Mouse (Mus musculus) cortical plate, adult 2 months (tissue): ENCODE results near the gene Gbp9. TPM values are rescaled to one million over a fixed set of nuclear protein-coding genes. Genes with fewer than 3 reads are reported as not detected.
"Not testable (repeated sequence)": the region's sequence is repeated elsewhere in the genome, so short reads cannot be mapped to it uniquely, and the experiment has no call there.

Experiments
- H3K27ac ChIP-seq: fragments of 200-500 bp; 2 replicates; pipeline ENCODE4 v1.5.1; 2012; ENCODE audit warnings: low read length, control low read depth, inconsistent platforms; ENCODE audit not compliant: insufficient read depth
- H3K4me1 ChIP-seq: fragments of 200-500 bp; 2 replicates; pipeline ENCODE4 v1.6.1; 2011; ENCODE audit warnings: low read length; ENCODE audit not compliant: control insufficient read depth, insufficient read depth
- H3K4me3 ChIP-seq: fragments of 200-500 bp; 2 replicates; pipeline ENCODE4 v1.5.1; 2011; ENCODE audit warnings: mild to moderate bottlenecking, low read length, control low read depth; ENCODE audit not compliant: insufficient read depth
- CTCF ChIP-seq: fragments of 200-500 bp; IDR thresholded peaks from 2 replicates; pipeline ENCODE4 v1.5.1; 2011; ENCODE audit warnings: mild to moderate bottlenecking, control low read depth, low read length; ENCODE audit not compliant: insufficient read depth; ENCODE audit errors: extremely low read depth
- POLR2A ChIP-seq: fragments of 200-500 bp; IDR thresholded peaks from 2 replicates; pipeline ENCODE4 v1.6.1; 2011; ENCODE audit warnings: mild to moderate bottlenecking, low read length, control low read depth; ENCODE audit not compliant: insufficient read depth; ENCODE audit errors: extremely low read depth
- polyA plus RNA-seq: library from polyadenylated mRNA; depleted of rRNA; stranded (reverse); fragments of >200 nt; gene quantifications from 2 replicates; pipeline ENCODE4 v1.2.3, GENCODE M21; 2012; rRNA removed

Gbp9 gene
- 3.7 and 3.9 TPM in 2 replicates for polyA plus RNA-seq

DNA sequence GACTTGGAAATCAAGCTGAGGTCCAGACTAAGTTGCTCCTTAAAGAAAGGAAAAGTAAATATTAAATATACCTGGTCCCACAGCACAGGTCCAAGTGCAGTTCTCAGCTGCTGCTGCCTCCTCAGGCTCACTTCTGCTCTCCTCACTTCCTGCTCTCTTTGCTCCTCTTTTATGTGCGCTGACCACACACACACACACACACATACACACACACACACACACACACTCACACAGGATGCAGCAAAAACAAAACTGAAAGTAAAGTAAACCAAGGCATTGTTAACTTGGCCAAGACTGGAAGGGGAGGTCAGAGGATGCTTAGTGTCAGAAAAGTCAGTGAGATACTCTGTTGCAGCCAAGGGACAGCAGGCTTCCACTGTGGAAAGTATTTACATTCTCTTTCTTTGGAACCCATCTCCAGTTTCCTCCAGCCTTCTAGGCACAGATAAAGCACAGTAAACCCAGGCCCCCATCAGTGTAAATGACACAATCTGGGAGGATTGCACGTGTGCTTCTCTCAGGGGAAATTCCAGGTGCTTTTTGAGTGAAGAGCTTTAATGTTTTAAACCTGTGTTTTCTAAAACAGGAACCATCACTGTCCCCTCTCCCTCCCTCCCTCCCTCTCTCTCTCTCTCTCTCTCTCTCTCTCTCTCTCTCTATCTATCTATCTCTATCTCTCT lies at the start of gene Gbp9, which contains the start of the genes Gbp8 and Gbp4:
TSS of gene Gbp9 (minus strand) at position 131 of the 680 bp plus-strand sequence.
TSS of gene Gbp8 (minus strand) at position 132 of the 680 bp plus-strand sequence.
TSS of gene Gbp4 (minus strand) at position 178 of the 680 bp plus-strand sequence.
- not testable (repeated sequence) for H3K27ac ChIP-seq, H3K4me1 ChIP-seq, H3K4me3 ChIP-seq

DNA sequence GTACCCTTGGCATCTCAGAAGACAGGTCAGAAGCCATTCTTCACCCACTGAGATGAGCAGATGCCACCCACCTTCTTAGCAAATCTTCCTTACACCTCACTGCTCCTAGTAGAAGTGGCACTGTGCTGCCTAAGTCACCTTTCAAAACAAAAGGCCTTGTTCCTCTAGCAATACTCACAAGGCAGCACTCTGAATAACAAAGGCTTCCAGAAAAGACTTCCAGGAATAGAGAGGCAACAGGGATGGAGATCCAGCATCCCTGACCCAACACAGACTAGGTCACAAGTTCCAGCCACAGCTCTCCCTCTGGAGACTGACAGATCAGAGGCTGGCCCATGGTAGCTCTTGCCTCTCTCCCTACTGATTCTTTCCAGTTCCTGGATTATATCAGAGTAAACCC lies 42.1 kb upstream of the Gbp9 start:
- no peak overlapping the region for H3K4me3 ChIP-seq
- TF ChIP-seq CTCF (no peak), POLR2A (no peak)
- H3K27ac ChIP-seq, result no peak overlapping the region
- H3K4me1 ChIP-seq, result no peaks in the 10 kb centered on the region

DNA sequence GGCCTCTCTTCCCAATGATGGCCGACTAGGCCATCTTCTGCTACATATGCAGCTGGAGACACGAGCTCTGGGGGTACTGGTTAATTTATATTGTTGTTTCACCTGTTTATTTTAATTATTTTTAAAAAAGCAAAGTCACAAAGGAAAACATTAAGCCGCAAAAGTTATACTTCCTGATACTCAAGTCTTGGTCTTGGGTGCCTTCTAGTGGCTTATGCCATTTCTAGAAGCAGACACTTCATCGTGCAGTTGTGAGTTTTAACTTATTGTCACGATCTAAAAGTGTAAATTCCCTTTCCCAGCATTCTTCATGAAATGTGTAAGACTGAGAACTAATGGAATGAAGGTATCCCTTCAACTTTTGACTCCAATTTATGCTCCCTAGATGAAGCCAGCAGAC lies 17.2 kb upstream of the Gbp9 start:
- no peak overlapping the region for H3K27ac ChIP-seq
- TF ChIP-seq CTCF, result no peak
- no peak for TF ChIP-seq POLR2A
- H3K4me1 ChIP-seq, result no peaks in the 10 kb centered on the region
- no peak overlapping the region for H3K4me3 ChIP-seq

DNA sequence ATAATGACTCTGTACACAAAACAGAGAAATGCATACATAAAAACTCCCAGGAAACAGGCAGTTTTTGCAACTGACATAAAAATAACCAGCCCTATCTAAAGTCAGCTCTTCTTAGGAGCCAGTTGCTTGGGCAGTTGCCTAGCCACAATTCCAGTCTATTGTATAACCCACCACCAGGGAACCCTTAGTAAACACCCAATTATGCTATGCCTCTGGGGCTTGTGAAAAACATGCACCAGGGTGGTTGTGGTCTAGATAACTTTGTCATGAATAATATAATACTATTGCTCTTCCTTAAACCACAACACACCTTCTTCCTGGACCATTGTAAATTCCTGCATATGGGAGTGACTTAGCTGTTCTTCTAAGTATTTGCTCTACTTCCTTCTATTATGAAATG lies 14.7 kb upstream of the Gbp9 start:
- no peak overlapping the region for H3K4me3 ChIP-seq
- no peak overlapping the region for H3K27ac ChIP-seq
- no peaks in the 10 kb centered on the region for H3K4me1 ChIP-seq
- no peak for TF ChIP-seq CTCF
- no peak for TF ChIP-seq POLR2A

DNA sequence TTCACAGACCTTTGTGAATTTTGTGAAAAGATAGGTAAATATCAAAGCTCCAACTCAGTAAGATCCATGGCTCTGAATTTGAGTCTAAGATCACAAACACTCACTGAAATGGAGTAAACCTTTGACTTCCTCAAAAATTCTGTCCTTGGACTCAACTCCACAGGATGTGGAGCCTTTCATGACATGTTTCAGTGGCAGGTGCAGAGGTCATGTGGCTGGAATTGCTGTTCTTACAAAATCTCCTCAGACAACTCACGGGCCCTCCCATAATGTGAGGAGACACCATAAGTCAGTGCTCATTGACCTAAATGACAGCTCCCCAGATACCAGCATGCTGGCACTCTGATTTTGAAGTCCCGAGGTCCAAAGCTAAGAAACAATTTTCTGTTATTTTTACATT lies 8.7 kb upstream of the Gbp9 start:
- H3K27ac ChIP-seq, H3K4me1 ChIP-seq, H3K4me3 ChIP-seq: not testable (repeated sequence)

DNA sequence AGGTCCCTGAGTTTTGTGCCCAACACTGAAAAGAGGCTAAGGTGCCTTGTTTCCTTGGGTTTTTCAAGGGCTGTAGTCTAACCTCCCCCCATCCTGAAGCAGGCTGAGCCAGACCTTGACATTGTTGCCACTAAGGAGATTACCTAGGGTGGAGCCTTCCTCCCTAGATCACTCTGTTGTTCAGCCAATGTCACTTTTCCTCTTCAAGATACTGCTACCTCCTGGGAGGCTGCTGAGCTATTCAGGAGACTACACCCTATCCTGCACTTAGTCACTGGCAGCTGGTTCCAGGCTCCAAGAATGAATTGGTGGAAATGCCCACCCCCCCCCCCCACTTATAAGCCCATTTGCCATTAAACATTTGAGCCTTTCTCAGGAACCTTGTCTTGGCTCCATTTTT lies 7.1 kb upstream of the Gbp9 start:
- Histone ChIP-seq H3K4me3 (no peak overlapping the region), H3K4me1 (no peaks in the 10 kb centered on the region), H3K27ac (peak overlapping the region; percentile 95)
- TF ChIP-seq CTCF (no peak), POLR2A (no peak)

DNA sequence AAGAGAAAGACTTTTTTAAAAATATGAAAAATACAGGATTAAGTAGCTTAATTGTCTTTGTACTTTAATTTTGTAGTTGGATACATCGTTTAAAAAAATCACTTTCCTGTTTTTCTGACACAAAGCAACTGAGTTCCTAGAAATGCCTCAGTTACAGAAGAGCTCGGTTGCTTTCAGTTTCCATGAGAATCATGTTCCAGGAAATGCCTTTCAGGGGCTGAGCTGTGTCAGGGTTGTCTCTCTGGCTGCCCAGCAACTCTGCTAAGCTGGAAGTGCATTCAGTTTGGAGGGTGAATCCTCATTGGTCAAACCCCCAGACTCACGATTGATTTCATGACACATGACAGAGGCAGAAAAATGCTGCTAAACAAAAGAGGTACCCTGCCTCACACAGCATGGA lies 6.4 kb upstream of the Gbp9 start:
- H3K27ac ChIP-seq, result peak overlapping the region; percentile 95
- not testable (repeated sequence) for H3K4me1 ChIP-seq, H3K4me3 ChIP-seq

DNA sequence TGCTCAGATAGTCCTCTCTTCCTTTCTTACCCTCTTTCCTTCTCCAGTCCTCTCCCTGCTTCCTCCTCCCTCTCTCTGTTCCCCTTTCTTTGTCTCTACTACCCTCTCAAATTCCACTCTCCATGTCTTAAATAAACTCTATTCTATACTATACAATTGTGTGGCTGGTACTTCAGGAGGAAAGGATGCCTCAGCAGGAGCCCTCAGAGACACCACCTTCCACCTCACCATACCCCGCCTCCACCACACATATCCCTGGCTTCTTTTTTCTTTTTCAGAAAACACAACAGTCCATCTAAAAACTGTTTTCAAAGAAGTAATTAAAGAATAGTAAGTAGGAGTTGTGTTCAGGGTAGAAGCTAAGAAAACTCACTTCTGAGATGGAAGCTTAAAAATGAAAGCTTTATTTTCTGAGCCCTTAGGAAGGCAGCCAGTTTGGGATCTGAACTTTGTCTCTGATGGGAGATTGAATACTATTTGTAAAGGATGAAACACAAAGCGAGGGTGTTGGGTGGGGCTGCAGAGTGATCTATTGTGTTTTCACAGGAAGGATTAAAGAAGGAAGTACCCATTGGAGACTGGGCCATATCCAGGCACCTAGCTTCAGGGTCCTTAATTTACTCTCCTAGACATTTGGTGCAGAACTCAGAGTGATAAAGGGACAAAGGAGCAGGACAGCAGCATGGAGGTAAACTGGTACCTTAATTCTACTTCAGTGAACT lies 911 bp upstream of the Gbp9 start:
- not testable (repeated sequence) for H3K4me1 ChIP-seq, H3K4me3 ChIP-seq, H3K27ac ChIP-seq

DNA sequence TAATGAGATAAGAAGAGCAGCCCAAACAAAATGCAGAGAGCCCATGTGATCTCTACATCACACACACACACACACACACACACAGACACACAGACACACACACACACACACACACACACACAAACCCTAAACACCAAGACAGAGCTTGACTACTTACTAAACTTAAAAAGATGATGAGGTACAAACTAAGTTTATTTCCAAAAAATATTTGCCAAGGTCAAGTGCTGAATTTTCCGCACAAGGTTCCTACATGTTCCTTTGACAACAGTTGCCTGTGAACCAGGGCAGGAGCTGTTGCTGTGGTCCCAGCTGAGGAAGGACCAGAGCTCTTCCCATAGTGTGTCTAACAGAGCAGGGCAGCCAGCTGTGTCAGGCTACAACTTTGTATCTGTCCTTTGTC lies 433 bp downstream of the Gbp9 start:
- Histone ChIP-seq H3K4me1 (no peaks in the 10 kb centered on the region), H3K27ac (no peak overlapping the region), H3K4me3 (no peak overlapping the region)
- no peak for TF ChIP-seq POLR2A
- TF ChIP-seq CTCF, result no peak

DNA sequence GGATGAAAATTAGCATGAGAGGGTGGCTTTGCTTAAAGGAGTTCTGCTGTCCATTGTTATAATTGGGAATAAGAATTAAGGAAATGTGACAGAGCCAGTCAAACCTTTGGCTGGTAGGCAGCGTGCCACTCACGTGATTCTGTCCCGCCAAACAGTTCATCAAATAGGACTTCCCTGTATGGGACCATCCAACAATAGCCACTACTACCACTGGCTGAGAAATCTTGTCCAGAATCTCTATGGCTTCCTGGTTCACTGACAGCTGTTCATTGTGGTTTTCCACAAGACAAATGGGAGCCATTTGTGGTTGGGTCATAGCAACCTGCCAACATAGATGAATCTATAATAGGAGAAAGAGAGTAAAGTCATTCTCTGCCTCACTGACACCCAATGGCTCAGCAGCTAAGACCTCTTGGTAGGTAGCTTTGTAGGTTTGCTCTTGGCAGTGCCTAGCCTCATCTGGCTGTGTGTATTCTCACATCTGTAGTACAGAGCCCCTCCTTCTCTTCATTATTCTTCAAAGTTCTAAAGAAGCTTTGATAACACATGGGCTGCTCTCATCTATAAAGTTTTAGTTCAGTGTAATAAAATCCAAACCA lies 2.5 kb downstream of the Gbp9 start:
- not testable (repeated sequence) for H3K27ac ChIP-seq, H3K4me1 ChIP-seq

DNA sequence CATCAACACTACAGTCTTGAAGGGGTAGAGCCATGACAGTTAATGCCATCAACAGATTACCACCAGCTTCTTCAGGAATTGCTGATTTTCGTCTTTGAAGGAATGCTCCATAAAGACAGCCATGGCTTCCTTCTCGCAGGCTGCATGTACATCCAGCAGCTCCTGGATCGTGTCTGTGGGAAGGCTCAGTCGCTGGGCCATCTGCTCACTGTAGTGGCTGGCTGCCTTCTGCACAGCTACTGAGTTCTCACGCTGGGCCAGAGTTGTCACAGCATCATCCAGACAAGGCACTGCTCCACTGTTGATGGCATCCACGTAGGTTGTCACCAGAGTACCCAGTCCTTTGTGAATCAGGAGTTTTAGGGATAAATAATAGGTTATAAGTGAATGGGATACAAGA lies 17.6 kb downstream of the Gbp9 start:
- H3K4me1 ChIP-seq, H3K4me3 ChIP-seq, H3K27ac ChIP-seq: not testable (repeated sequence)

More for the DNA sequence above, 2.5 kb downstream of the Gbp9 start:
- not testable (repeated sequence) for H3K4me3 ChIP-seq
